ENCODE assay signal across 26 mouse cellular contexts in the genomic region with DNA sequence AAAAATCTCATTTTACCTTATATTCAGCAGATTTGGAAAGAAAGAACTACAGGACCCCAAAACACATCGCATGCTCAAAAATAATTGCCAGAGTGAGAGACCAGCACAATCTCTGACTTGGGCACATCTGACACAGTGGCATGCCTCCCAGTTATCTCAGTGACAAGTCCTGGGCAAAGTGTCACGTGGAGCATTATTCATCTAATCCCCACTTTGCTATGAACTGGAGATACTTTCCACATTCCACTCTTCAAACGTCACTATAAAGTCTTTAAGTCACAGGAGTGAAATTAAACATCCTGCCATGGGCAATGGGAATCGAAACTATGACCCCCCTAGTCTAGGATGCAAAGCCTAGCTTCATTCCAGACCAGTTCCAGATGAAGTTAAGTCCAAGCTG.
A peak's percentile ranks its signal among the peaks of the same experiment; 100 is the strongest.
DNase-seq lines count a peak whose midpoint lies in the region; ATAC-seq and TF ChIP-seq lines count a peak whose summit lies in the region.
"Had no signal": no experiment of that assay in that cellular context is flagged by ENCODE, and none has a peak within 500 bp of the region (broad histone marks: within the 10 kb centered on the region; RNA-seq: fewer than 3 reads in every experiment).

No protein-coding gene starts in this region.

- no peak overlapping the region for H3ac ChIP-seq in myocyte (ENCODE audit: control insufficient read depth, insufficient read length)

- H3K9ac ChIP-seq in embryonic facial prominence, embryonic 14.5 days (ENCODE audit: low read depth, low read length): no peak overlapping the region
- no peak overlapping the region for H3K9ac ChIP-seq in heart, embryonic 15.5 days
- no peak overlapping the region for H3K9ac ChIP-seq in heart, embryonic 12.5 days
- no peak overlapping the region for H3K9ac ChIP-seq in stomach, embryonic 16.5 days (ENCODE audit: low read length)
- no peak overlapping the region for H3K9ac ChIP-seq in stomach, postnatal 0 days (ENCODE audit: low read length)
- H3K9ac ChIP-seq: embryonic facial prominence, embryonic 13.5 days; forebrain, embryonic 13.5 days; hindbrain, embryonic 14.5 days had no signal

- no peaks in the 10 kb centered on the region for H3K79me2 ChIP-seq in myocyte (ENCODE audit: control insufficient read depth, insufficient read depth)

- no peak for TF ChIP-seq POLR2A in myocyte (IDR thresholded peaks at IDR 0.05; ENCODE audit: insufficient read length, low read depth)

- no peak for TF ChIP-seq CTCF in stomach, postnatal 0 days (IDR thresholded peaks at IDR 0.05; ENCODE audit: low read depth)

- no peak overlapping the region for H3K4me3 ChIP-seq in embryonic facial prominence, embryonic 14.5 days (ENCODE audit: low read depth, low read length)
- H3K4me3 ChIP-seq in embryonic facial prominence, embryonic 10.5 days: no peak overlapping the region
- H3K4me3 ChIP-seq in heart, embryonic 15.5 days: no peak overlapping the region
- H3K4me3 ChIP-seq in heart, embryonic 12.5 days: no peak overlapping the region
- no peak overlapping the region for H3K4me3 ChIP-seq in stomach, embryonic 16.5 days (replicated peaks; ENCODE audit: low read length)
- no peak overlapping the region for H3K4me3 ChIP-seq in stomach, postnatal 0 days (ENCODE audit: low read depth, low read length)
- H3K4me3 ChIP-seq in myocyte: no peak overlapping the region
- H3K4me3 ChIP-seq: embryonic facial prominence, embryonic 13.5 days; forebrain, embryonic 10.5 days; forebrain, embryonic 13.5 days; heart, embryonic 10.5 days had no signal

- H3K27ac ChIP-seq in embryonic facial prominence, embryonic 14.5 days (replicated peaks; ENCODE audit: low read depth, low read length): no peak overlapping the region
- no peak overlapping the region for H3K27ac ChIP-seq in embryonic facial prominence, embryonic 10.5 days (replicated peaks)
- peak overlapping the region; percentile 69 for H3K27ac ChIP-seq in heart, embryonic 15.5 days
- no peak overlapping the region for H3K27ac ChIP-seq in heart, embryonic 12.5 days (ENCODE audit: poor library complexity, severe bottlenecking)
- H3K27ac ChIP-seq in stomach, embryonic 16.5 days (ENCODE audit: low read length): 0 out of 2 replicates have a peak overlapping the region, but pooled peaks have one; percentile 5
- H3K27ac ChIP-seq in stomach, postnatal 0 days (replicated peaks): no peak overlapping the region
- H3K27ac ChIP-seq: forebrain, embryonic 13.5 days; heart, embryonic 10.5 days; hindbrain, postnatal 0 days had no signal

- 41% methylated on average over 4 of the region's 4 CpGs for WGBS in embryonic facial prominence, embryonic 14.5 days
- 72% methylated on average over 4 of the region's 4 CpGs for WGBS in embryonic facial prominence, embryonic 10.5 days
- WGBS in heart, embryonic 15.5 days: 32% methylated on average over 4 of the region's 4 CpGs
- WGBS in heart, embryonic 12.5 days: 48% methylated on average over 4 of the region's 4 CpGs
- 58% methylated on average over 4 of the region's 4 CpGs for WGBS in stomach, embryonic 16.5 days
- WGBS in stomach, postnatal 0 days: 45% methylated on average over 4 of the region's 4 CpGs

- ATAC-seq in embryonic facial prominence, embryonic 14.5 days (ENCODE audit: low read depth): no peak
- no peak for ATAC-seq in heart, embryonic 15.5 days (replicated peaks; ENCODE audit: insufficient number of reproducible peaks, insufficient read depth, low FRiP score, low read depth)
- ATAC-seq in heart, embryonic 12.5 days (ENCODE audit: insufficient number of reproducible peaks, low FRiP score): no peak
- no peak for ATAC-seq in stomach, embryonic 16.5 days (ENCODE audit: insufficient read depth, low FRiP score)
- no peak for ATAC-seq in stomach, postnatal 0 days (ENCODE audit: low FRiP score, low TSS enrichment)
- ATAC-seq in monocyte, adult 5-6 weeks (replicated peaks; ENCODE audit: insufficient number of reproducible peaks, low FRiP score, low TSS enrichment, poor library complexity, severe bottlenecking): no peak
- ATAC-seq: forebrain, embryonic 13.5 days; forebrain, embryonic 16.5 days; hindbrain, postnatal 0 days; inflammation-experienced regulatory T-cells, adult 6 months; intestine, embryonic 16.5 days had no signal

- H3K9me3 ChIP-seq in embryonic facial prominence, embryonic 14.5 days (ENCODE audit: control insufficient read depth, low read length): no peaks in the 10 kb centered on the region
- H3K9me3 ChIP-seq in embryonic facial prominence, embryonic 10.5 days: no peaks in the 10 kb centered on the region
- no peaks in the 10 kb centered on the region for H3K9me3 ChIP-seq in heart, embryonic 15.5 days (replicated peaks)
- H3K9me3 ChIP-seq in heart, embryonic 12.5 days (replicated peaks): no peaks in the 10 kb centered on the region
- no peaks in the 10 kb centered on the region for H3K9me3 ChIP-seq in stomach, embryonic 16.5 days (replicated peaks; ENCODE audit: control insufficient read depth, low read length)
- no peaks in the 10 kb centered on the region for H3K9me3 ChIP-seq in stomach, postnatal 0 days (ENCODE audit: control insufficient read depth, low read length)
- H3K9me3 ChIP-seq: embryonic facial prominence, embryonic 13.5 days; forebrain, embryonic 10.5 days; forebrain, embryonic 13.5 days; heart, embryonic 10.5 days had no signal

- no peaks in the 10 kb centered on the region for H3K27me3 ChIP-seq in embryonic facial prominence, embryonic 14.5 days (replicated peaks; ENCODE audit: control insufficient read depth, insufficient read depth, low read length)
- H3K27me3 ChIP-seq in embryonic facial prominence, embryonic 10.5 days (replicated peaks; ENCODE audit: low read depth, poor library complexity, severe bottlenecking): no peaks in the 10 kb centered on the region
- H3K27me3 ChIP-seq in heart, embryonic 15.5 days: no peaks in the 10 kb centered on the region
- H3K27me3 ChIP-seq in heart, embryonic 12.5 days (replicated peaks): no peaks in the 10 kb centered on the region
- no peaks in the 10 kb centered on the region for H3K27me3 ChIP-seq in stomach, embryonic 16.5 days (ENCODE audit: control insufficient read depth, insufficient read depth, low read length)
- no peaks in the 10 kb centered on the region for H3K27me3 ChIP-seq in stomach, postnatal 0 days (ENCODE audit: control insufficient read depth, insufficient read depth, low read length)
- no peaks in the 10 kb centered on the region for H3K27me3 ChIP-seq in myocyte (ENCODE audit: control insufficient read depth, insufficient read depth, insufficient read length)
- H3K27me3 ChIP-seq: embryonic facial prominence, embryonic 13.5 days; forebrain, embryonic 13.5 days had no signal

- no peak for TF ChIP-seq EP300 in stomach, postnatal 0 days (optimal IDR thresholded peaks at IDR 0.05)

- H3K4me2 ChIP-seq in embryonic facial prominence, embryonic 14.5 days (ENCODE audit: low read depth, low read length): no peak overlapping the region
- no peak overlapping the region for H3K4me2 ChIP-seq in heart, embryonic 15.5 days
- H3K4me2 ChIP-seq in heart, embryonic 12.5 days: no peak overlapping the region
- no peak overlapping the region for H3K4me2 ChIP-seq in stomach, embryonic 16.5 days (ENCODE audit: low read depth, low read length)
- no peak overlapping the region for H3K4me2 ChIP-seq in stomach, postnatal 0 days (replicated peaks; ENCODE audit: low read depth)
- peak overlapping the region; percentile 28 for H3K4me2 ChIP-seq in myocyte (ENCODE audit: low read depth)
- H3K4me2 ChIP-seq: embryonic facial prominence, embryonic 13.5 days; forebrain, embryonic 13.5 days; hindbrain, embryonic 14.5 days had no signal

- H3K36me3 ChIP-seq in embryonic facial prominence, embryonic 14.5 days (ENCODE audit: control insufficient read depth, insufficient read depth, low read length): no peaks in the 10 kb centered on the region
- H3K36me3 ChIP-seq in embryonic facial prominence, embryonic 10.5 days (replicated peaks): no peaks in the 10 kb centered on the region
- no peaks in the 10 kb centered on the region for H3K36me3 ChIP-seq in heart, embryonic 15.5 days
- H3K36me3 ChIP-seq in heart, embryonic 12.5 days: no peaks in the 10 kb centered on the region
- no peaks in the 10 kb centered on the region for H3K36me3 ChIP-seq in stomach, embryonic 16.5 days (ENCODE audit: control insufficient read depth, insufficient read depth, low read length)
- H3K36me3 ChIP-seq in stomach, postnatal 0 days (ENCODE audit: control insufficient read depth, insufficient read depth, low read length): no peaks in the 10 kb centered on the region
- H3K36me3 ChIP-seq in myocyte (ENCODE audit: control insufficient read depth, insufficient read depth): no peaks in the 10 kb centered on the region
- H3K36me3 ChIP-seq: embryonic facial prominence, embryonic 13.5 days; forebrain, embryonic 10.5 days; heart, embryonic 10.5 days had no signal

- peaks cover 38% of the 10 kb centered on the region for H3K4me1 ChIP-seq in embryonic facial prominence, embryonic 14.5 days (ENCODE audit: control insufficient read depth, insufficient read depth, low read length)
- H3K4me1 ChIP-seq in embryonic facial prominence, embryonic 10.5 days: peaks cover 37% of the 10 kb centered on the region
- peaks cover 40% of the 10 kb centered on the region for H3K4me1 ChIP-seq in heart, embryonic 15.5 days (replicated peaks)
- H3K4me1 ChIP-seq in heart, embryonic 12.5 days (replicated peaks): peaks cover 35% of the 10 kb centered on the region
- H3K4me1 ChIP-seq in stomach, embryonic 16.5 days (ENCODE audit: control insufficient read depth, insufficient read depth, low read length): peaks cover 25% of the 10 kb centered on the region
- no peaks in the 10 kb centered on the region; the same call in 1 of the 2 replicates for H3K4me1 ChIP-seq in stomach, postnatal 0 days (replicated peaks; ENCODE audit: control insufficient read depth, insufficient read depth)

- peak; percentile 34 for DNase-seq in embryonic facial prominence, embryonic 14.5 days (ENCODE audit: low spot score)
- DNase-seq in embryonic facial prominence, embryonic 10.5 days (ENCODE audit: low spot score): no peak
- DNase-seq in stomach, postnatal 0 days (ENCODE audit: low spot score): no peak
- DNase-seq: adrenal gland, postnatal 10 days; adrenal gland, postnatal 36 days; cerebellum, adult 18-20 months; cerebellum, adult 9-10 months; cerebellum, postnatal 14 days; gastrocnemius, postnatal 10 days; gastrocnemius, postnatal 36 days; heart, postnatal 14 days; heart, postnatal 4 days had no signal

TF ChIP-seq in myocyte, 11 proteins besides CTCF, POLR2A, EP300 and RAD21:
- TF ChIP-seq USF1 (IDR thresholded peaks at IDR 0.05; ENCODE audit: low read depth): peak; percentile 96
- TF ChIP-seq TCF12 (IDR thresholded peaks at IDR 0.05; ENCODE audit: insufficient read depth, poor library complexity, severe bottlenecking): no peak
TF ChIP-seq in myocyte: peak in this region for 1.

Comparison
In these comparisons a context has a peak if more than half of its experiments do, and no peak if none do; other contexts are left out.
1. H3K27ac ChIP-seq: peak in heart, embryonic 15.5 days (single experiment) and stomach, embryonic 16.5 days (single experiment); none in embryonic facial prominence, embryonic 14.5 days (single experiment), embryonic facial prominence, embryonic 10.5 days (single experiment), heart, embryonic 12.5 days (single experiment) and stomach, postnatal 0 days (single experiment).